Mouse (Mus musculus): ENCODE results near the gene Snx9. TPM values are rescaled to one million over a fixed set of nuclear protein-coding genes. Genes with fewer than 3 reads are reported as not detected.

Snx9 gene
- total and polyA plus RNA-seq, 2 experiments from 2014 or later = 4.8 to 10.4 TPM

GRCm38 (mm10) chr17:5801761-5802655 lies 39.1 kb upstream of the Snx9 start:
- no peak overlapping the region for H3K27ac ChIP-seq (ENCODE audit: low read depth, low read length)
- ATAC-seq (ENCODE audit: low FRiP score) (no peak), DNase-seq (ENCODE audit: low spot score) (no peak)
- no peaks in the 10 kb centered on the region for H3K36me3 ChIP-seq (ENCODE audit: insufficient read depth, low read length)
- H3K4me2 ChIP-seq (ENCODE audit: low read depth, low read length, poor library complexity, severe bottlenecking) = no peak overlapping the region
- H3K4me3 ChIP-seq (ENCODE audit: low read depth, low read length) = no peak overlapping the region
- H3K9me3 ChIP-seq (ENCODE audit: low read length) = no peaks in the 10 kb centered on the region
- WGBS = 77% methylated on average over 17 of the region's 17 CpGs
- TF ChIP-seq CTCF (IDR thresholded peaks at IDR 0.05) = no peak
- no peak overlapping the region for H3K9ac ChIP-seq (replicated peaks; ENCODE audit: low read length, poor library complexity, severe bottlenecking)
- H3K27me3 ChIP-seq (ENCODE audit: insufficient read depth, low read length) = no peaks in the 10 kb centered on the region
- no peaks in the 10 kb centered on the region for H3K4me1 ChIP-seq (ENCODE audit: insufficient read depth, low read length)

DNA sequence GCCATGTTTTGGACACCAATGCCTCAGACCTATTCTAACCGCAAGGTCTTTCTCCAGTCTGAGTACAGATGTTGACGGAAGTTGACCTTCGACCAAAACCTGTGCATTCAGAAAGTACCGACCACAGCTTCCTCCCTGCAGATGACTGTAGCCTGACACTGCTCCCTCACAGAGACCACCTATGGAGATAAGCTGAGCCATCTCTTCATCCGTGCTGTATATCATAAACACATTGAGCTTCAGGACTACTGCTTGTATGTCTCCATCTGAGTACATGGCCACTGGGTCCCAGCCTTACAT lies 38.5 kb upstream of the Snx9 start:
- TF ChIP-seq CTCF (IDR thresholded peaks at IDR 0.05) = no peak
- ATAC-seq (ENCODE audit: low FRiP score) (no peak), DNase-seq (ENCODE audit: low spot score) (no peak)
- Histone ChIP-seq H3K36me3 (ENCODE audit: insufficient read depth, low read length) (no peaks in the 10 kb centered on the region), H3K9ac (replicated peaks; ENCODE audit: low read length, poor library complexity, severe bottlenecking) (no peak overlapping the region), H3K4me3 (ENCODE audit: low read depth, low read length) (no peak overlapping the region), H3K9me3 (ENCODE audit: low read length) (no peaks in the 10 kb centered on the region), H3K27me3 (ENCODE audit: insufficient read depth, low read length) (no peaks in the 10 kb centered on the region), H3K4me2 (ENCODE audit: low read depth, low read length, poor library complexity, severe bottlenecking) (no peak overlapping the region), H3K4me1 (ENCODE audit: insufficient read depth, low read length) (no peaks in the 10 kb centered on the region), H3K27ac (ENCODE audit: low read depth, low read length) (no peak overlapping the region)
- 90% methylated on average over 5 of the region's 5 CpGs for WGBS

DNA sequence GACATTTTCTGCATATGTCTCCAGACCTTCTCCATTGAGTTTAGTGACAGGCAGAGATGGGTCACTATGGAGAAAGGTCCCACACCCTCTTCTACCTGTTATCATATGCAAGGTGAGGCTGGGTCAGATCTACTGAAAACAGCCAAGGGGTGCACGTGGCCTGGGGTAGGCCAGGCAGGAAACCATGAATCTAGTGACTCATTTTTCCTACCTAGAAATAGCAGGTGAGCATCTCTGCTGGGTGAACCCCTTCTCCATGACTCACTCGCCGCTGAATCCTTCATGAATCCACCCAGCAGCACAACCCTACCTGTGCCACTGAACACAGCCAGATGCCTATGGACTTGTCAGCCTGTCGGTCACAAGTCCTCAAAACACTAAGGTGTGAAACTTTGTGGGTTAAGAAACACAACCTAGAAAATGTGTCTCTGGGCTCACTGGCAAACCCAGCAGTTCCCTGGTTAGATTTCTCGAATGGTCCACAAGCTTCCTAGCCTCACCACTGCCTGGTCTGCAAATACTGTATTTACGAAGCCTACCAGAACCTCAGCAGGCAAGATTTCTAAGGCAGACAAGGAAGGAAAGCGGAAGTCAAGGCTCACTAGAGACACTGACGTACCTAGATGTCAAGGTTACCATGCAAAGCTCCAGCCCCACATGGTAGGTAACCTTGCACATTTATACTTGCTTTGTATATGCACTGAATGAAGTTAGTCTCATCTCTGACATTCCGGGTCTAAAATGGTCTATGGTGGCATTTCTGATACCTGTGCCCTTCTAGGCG lies 37.7 kb upstream of the Snx9 start:
- Histone ChIP-seq H3K4me3 (ENCODE audit: low read depth, low read length) (no peak overlapping the region), H3K27me3 (ENCODE audit: insufficient read depth, low read length) (no peaks in the 10 kb centered on the region), H3K36me3 (ENCODE audit: insufficient read depth, low read length) (no peaks in the 10 kb centered on the region), H3K4me2 (ENCODE audit: low read depth, low read length, poor library complexity, severe bottlenecking) (no peak overlapping the region), H3K27ac (ENCODE audit: low read depth, low read length) (no peak overlapping the region), H3K9ac (replicated peaks; ENCODE audit: low read length, poor library complexity, severe bottlenecking) (no peak overlapping the region), H3K4me1 (ENCODE audit: insufficient read depth, low read length) (no peaks in the 10 kb centered on the region), H3K9me3 (ENCODE audit: low read length) (no peaks in the 10 kb centered on the region)
- ATAC-seq (ENCODE audit: low FRiP score) = no peak
- no peak for TF ChIP-seq CTCF (IDR thresholded peaks at IDR 0.05)
- no peak for DNase-seq (ENCODE audit: low spot score)
- WGBS = 92% methylated on average over 10 of the region's 10 CpGs

GRCm38 (mm10) chr17:5804370-5805150 lies 36.6 kb upstream of the Snx9 start:
- ATAC-seq (ENCODE audit: low FRiP score) (no peak), DNase-seq (ENCODE audit: low spot score) (no peak)
- WGBS = 82% methylated on average over 12 of the region's 12 CpGs
- Histone ChIP-seq H3K4me3 (ENCODE audit: low read depth, low read length) (no peak overlapping the region), H3K27me3 (ENCODE audit: insufficient read depth, low read length) (no peaks in the 10 kb centered on the region), H3K4me2 (ENCODE audit: low read depth, low read length, poor library complexity, severe bottlenecking) (no peak overlapping the region), H3K36me3 (ENCODE audit: insufficient read depth, low read length) (no peaks in the 10 kb centered on the region), H3K27ac (ENCODE audit: low read depth, low read length) (no peak overlapping the region), H3K9ac (replicated peaks; ENCODE audit: low read length, poor library complexity, severe bottlenecking) (no peak overlapping the region), H3K4me1 (ENCODE audit: insufficient read depth, low read length) (no peaks in the 10 kb centered on the region), H3K9me3 (ENCODE audit: low read length) (no peaks in the 10 kb centered on the region)
- TF ChIP-seq CTCF (IDR thresholded peaks at IDR 0.05) = no peak

DNA sequence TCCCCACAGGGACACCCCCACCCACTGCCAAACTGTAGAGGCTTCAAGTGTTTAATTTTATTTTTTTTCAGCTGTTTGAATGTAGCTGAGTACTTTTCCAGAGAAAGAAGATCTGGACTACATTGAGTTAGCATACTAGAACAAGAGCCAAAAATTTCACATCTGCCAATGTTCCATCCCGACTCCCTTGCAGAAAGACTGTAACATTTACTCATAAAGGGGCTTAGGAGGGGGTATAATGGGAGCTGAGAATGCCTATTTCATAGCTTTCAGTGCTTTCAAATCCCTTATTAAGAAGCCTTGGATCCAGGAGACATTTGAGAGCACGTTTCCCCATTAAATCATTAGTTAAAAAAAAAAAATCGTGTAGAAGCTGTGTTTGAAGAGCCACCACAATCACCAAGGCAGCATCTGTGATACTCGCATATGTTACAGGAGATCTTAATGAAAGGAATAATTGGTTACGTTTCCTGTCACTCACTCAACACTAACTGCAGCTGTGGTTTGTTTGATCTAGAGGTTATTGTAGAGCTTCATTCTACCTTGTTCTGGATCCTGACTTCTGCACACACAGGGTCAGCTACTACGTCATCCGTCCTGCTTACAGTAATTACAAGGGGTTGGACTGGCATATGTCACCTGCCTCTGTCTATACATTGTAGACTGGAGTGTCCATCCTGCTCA lies 35.8 kb upstream of the Snx9 start:
- Histone ChIP-seq H3K4me1 (ENCODE audit: insufficient read depth, low read length) (no peaks in the 10 kb centered on the region), H3K27ac (ENCODE audit: low read depth, low read length) (no peak overlapping the region), H3K27me3 (ENCODE audit: insufficient read depth, low read length) (no peaks in the 10 kb centered on the region), H3K4me3 (ENCODE audit: low read depth, low read length) (no peak overlapping the region), H3K4me2 (ENCODE audit: low read depth, low read length, poor library complexity, severe bottlenecking) (no peak overlapping the region), H3K36me3 (ENCODE audit: insufficient read depth, low read length) (no peaks in the 10 kb centered on the region), H3K9ac (replicated peaks; ENCODE audit: low read length, poor library complexity, severe bottlenecking) (no peak overlapping the region), H3K9me3 (ENCODE audit: low read length) (no peaks in the 10 kb centered on the region)
- no peak for ATAC-seq (ENCODE audit: low FRiP score)
- 73% methylated on average over 7 of the region's 7 CpGs for WGBS
- DNase-seq (ENCODE audit: low spot score) = no peak
- TF ChIP-seq CTCF (IDR thresholded peaks at IDR 0.05) = no peak
